Mouse (Mus musculus) liver, embryonic 15.5 days (tissue): ENCODE measurements around the gene Rnase9. TPM values are rescaled to one million over a fixed set of nuclear protein-coding genes. Genes with fewer than 3 reads are reported as not detected.
A peak's percentile ranks its signal among the peaks of the same experiment; 100 is the strongest.

Source experiments
- ATAC-seq: fragments of 200-750 bp; cut with Nextera tagmentation; 2 replicates; pipeline ENCODE4 v1.8.0; 2017; ENCODE audit warnings: moderate number of reproducible peaks, mild to moderate bottlenecking, moderate library complexity; ENCODE audit not compliant: insufficient read depth
- H3K27ac ChIP-seq: fragments of 300-500 bp; sonication (generic); replicated peaks from 2 replicates; pipeline ENCODE4 v1.5.1; 2015; ENCODE audit warnings: mild to moderate bottlenecking, inconsistent platforms
- H3K27me3 ChIP-seq: fragments of 300-500 bp; sonication (generic); 2 replicates; pipeline ENCODE4 v1.6.1; 2015; ENCODE audit warnings: mild to moderate bottlenecking, inconsistent platforms
- H3K36me3 ChIP-seq: fragments of 300-500 bp; sonication (generic); replicated peaks from 2 replicates; pipeline ENCODE4 v1.6.1; 2015; ENCODE audit warnings: moderate library complexity, mild to moderate bottlenecking, inconsistent platforms
- H3K4me1 ChIP-seq: fragments of 300-500 bp; sonication (generic); replicated peaks from 2 replicates; pipeline ENCODE4 v1.6.1; 2015; ENCODE audit warnings: inconsistent platforms
- H3K4me2 ChIP-seq: fragments of 300-500 bp; sonication (generic); 2 replicates; pipeline ENCODE4 v1.6.1; 2015; ENCODE audit warnings: moderate library complexity, mild to moderate bottlenecking, inconsistent platforms
- H3K4me3 ChIP-seq: fragments of 300-500 bp; sonication (generic); replicated peaks from 2 replicates; pipeline ENCODE4 v1.5.1; 2015; ENCODE audit warnings: mild to moderate bottlenecking, inconsistent platforms
- H3K9ac ChIP-seq: fragments of 300-500 bp; sonication (generic); 2 replicates; pipeline ENCODE4 v1.6.1; 2015; ENCODE audit warnings: moderate library complexity, mild to moderate bottlenecking, inconsistent platforms
- H3K9me3 ChIP-seq: fragments of 300-500 bp; sonication (generic); replicated peaks from 2 replicates; pipeline ENCODE4 v1.6.1; 2016; ENCODE audit warnings: inconsistent platforms
- WGBS: fragments of 180-500 bp; shearing (Covaris S2); methylation state at CpG from one replicate; pipeline ENCODE4 v1.1.7; 2015; ENCODE audit warnings: mixed read lengths; ENCODE audit not compliant: insufficient replicate concordance; 5-methylcytosine and 5-hydroxymethylcytosine counted together
- polyA plus RNA-seq: library from polyadenylated mRNA; unstranded; fragments of >200 nt; fragmentation: Nextera tagmentation; extraction: Ambion mirVana; gene quantifications from 2 replicates; pipeline ENCODE4 v1.2.1, GENCODE M21; 2015

The Rnase9 gene
- polyA plus RNA-seq, 1 experiment from 2014 or later: not detected

DNA sequence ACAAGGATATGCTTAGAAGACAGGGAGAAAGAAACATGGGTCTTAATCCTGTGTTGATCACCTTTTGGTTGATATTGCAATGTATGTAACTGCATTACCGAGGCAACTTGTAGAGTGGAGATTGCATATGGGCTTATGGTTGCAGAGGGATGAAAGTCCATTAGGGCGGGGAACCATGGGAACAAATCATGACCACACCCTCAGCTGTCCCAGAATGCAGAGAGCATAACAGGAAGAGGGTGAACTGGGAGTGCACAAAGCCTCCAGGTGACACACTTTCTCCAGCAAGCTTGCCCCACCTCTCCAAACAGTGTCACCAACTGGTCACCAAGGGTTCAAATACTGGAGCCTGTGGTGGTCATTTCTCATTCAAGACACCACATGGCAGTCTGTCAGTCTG lies 39.4 kb upstream of the Rnase9 start:
- no peak overlapping the region for H3K27ac ChIP-seq
- peaks cover 49% of the 10 kb centered on the region for H3K27me3 ChIP-seq
- no peak overlapping the region for H3K9ac ChIP-seq
- H3K9me3 ChIP-seq: no peaks in the 10 kb centered on the region
- no peak for ATAC-seq
- H3K4me1 ChIP-seq: peaks cover 38% of the 10 kb centered on the region
- WGBS: 63% methylated on average over 2 of the region's 2 CpGs
- H3K4me2 ChIP-seq: no peak overlapping the region
- no peak overlapping the region for H3K4me3 ChIP-seq
- no peaks in the 10 kb centered on the region for H3K36me3 ChIP-seq

DNA sequence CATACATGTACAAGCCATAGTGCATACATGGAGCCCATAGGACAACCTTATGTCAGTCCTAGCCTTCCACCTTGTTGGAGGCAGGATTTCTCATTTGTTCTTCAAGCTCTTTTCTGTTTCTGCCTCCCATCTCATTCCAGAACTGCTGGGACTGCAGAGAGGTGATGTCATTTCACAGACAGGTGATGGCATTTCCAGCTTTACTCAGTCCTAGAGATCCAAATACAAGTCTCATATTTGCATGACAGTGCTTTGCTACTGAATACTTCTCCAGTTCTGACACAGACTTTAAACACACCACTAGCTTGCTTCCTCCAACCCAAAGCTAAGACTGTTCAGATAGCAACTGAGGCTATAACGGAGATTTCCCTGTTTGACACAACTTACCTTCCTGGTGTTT lies 37.5 kb upstream of the Rnase9 start:
- Histone ChIP-seq H3K27ac (no peak overlapping the region), H3K36me3 (no peaks in the 10 kb centered on the region), H3K9me3 (no peaks in the 10 kb centered on the region), H3K4me2 (no peak overlapping the region), H3K27me3 (peaks cover 46% of the 10 kb centered on the region), H3K9ac (no peak overlapping the region), H3K4me3 (no peak overlapping the region), H3K4me1 (peaks cover 19% of the 10 kb centered on the region)
- 52% methylated on average over 1 of the region's 1 CpGs for WGBS
- no peak for ATAC-seq

DNA sequence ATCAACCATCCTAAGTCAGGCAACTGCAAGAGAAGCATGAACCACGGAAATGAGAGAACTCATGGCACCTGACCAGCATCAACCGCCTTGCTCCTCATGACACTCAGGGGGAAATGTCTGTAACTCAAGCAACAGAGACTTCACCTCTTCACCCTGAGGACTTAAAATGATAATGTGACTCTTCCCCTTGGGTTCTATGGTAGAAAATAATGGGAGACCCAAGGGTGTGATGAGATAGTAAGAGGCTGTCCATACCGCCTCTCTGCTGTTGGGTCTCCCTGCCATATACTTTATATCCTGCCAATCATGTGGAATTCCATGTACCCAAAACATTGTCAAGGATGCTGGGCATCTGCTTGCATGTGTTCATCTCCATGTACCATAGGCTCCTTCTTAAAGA lies 32.7 kb upstream of the Rnase9 start, which contains the start of gene Olfr750:
Gene Olfr750, minus strand, starts transcription at position 101 of the 400 bp plus-strand sequence.
- Histone ChIP-seq H3K9me3 (no peaks in the 10 kb centered on the region), H3K4me3 (no peak within 1 kb of the TSS), H3K4me1 (no peaks in the 10 kb centered on the region), H3K36me3 (no peaks in the 10 kb centered on the region), H3K27me3 (peaks cover 11% of the 10 kb centered on the region), H3K4me2 (no peak within 1 kb of the TSS), H3K9ac (no peak within 1 kb of the TSS), H3K27ac (no peak within 1 kb of the TSS)
- no peak for ATAC-seq
- WGBS: 68% methylated on average over 3 of the region's 3 CpGs

DNA sequence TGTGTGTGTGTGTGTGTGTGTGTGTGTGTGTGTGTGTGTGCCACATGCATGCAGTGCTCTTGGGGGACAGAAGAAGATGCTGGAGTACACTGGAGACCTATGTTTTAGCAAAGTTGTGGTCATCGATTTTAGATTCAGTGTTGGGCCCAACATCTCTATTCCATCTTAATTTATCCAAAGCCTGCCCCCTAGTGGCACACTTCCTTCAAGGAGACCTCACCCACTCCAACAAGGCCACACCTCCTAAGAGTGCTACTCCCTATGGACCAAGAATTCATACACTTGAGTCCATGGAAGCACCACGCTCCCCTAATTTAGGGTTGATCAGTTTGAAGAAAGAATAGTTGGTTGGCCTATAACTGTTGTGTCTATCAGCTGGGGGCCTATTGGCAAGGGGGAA lies 27.9 kb upstream of the Rnase9 start:
- H3K27me3 ChIP-seq: peaks cover 11% of the 10 kb centered on the region
- peaks cover 8% of the 10 kb centered on the region; the same call in 1 of the 2 replicates for H3K4me1 ChIP-seq
- no peak overlapping the region for H3K27ac ChIP-seq
- H3K9me3 ChIP-seq: no peaks in the 10 kb centered on the region
- no peak overlapping the region for H3K4me3 ChIP-seq
- no peaks in the 10 kb centered on the region for H3K36me3 ChIP-seq
- H3K9ac ChIP-seq: no peak overlapping the region
- WGBS: 69% methylated on average over 2 of the region's 2 CpGs
- no peak for ATAC-seq
- no peak overlapping the region for H3K4me2 ChIP-seq

DNA sequence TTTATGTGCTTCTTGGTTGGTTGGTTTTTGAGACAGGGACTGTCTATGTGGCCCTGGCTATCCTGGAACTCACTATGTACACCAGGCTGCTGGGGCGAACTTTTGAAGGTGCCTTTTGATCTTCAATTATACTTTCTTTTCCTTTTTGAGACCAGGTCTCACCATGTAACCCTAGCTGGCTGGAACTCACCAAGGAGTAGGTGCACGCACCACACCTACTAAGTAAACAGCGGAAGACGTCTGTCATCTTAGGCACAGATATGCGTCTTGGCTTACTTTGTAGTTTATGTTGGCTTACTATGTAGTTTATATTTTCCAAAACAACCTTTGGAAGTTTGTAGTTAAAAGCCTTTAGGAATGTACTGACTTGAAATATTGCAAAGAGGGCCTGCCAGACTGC lies 27.3 kb upstream of the Rnase9 start:
- no peak overlapping the region for H3K9ac ChIP-seq
- no peak overlapping the region for H3K4me3 ChIP-seq
- WGBS: 69% methylated on average over 5 of the region's 5 CpGs
- no peak overlapping the region for H3K27ac ChIP-seq
- H3K36me3 ChIP-seq: no peaks in the 10 kb centered on the region
- H3K9me3 ChIP-seq: no peaks in the 10 kb centered on the region
- ATAC-seq: no peak
- H3K4me2 ChIP-seq: no peak overlapping the region
- peaks cover 11% of the 10 kb centered on the region for H3K27me3 ChIP-seq
- H3K4me1 ChIP-seq: peaks cover 14% of the 10 kb centered on the region

DNA sequence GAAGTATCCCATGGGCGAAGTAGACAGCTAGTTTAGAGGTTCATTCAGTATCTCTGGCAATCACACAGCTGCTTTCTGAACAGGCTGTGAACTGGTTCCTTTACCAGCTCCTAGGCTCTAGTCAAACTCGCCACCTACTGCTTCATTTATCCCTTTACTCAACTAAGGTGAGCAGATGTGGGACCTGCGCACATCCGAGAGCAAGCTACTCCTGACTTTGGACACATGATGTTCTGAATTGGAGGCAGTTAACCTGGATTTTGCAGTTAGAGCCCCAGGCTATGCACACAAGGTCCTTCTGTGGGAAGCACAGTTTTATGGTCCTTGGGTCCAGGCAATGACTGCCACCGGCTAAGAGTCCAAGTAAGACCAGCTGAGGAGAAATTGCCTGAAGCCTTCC lies 19.1 kb upstream of the Rnase9 start:
- H3K9me3 ChIP-seq: no peaks in the 10 kb centered on the region
- WGBS: 77% methylated on average over 5 of the region's 5 CpGs
- no peak for ATAC-seq
- H3K27ac ChIP-seq: no peak overlapping the region
- H3K9ac ChIP-seq: no peak overlapping the region
- no peak overlapping the region for H3K4me3 ChIP-seq
- H3K36me3 ChIP-seq: no peaks in the 10 kb centered on the region
- peaks cover 26% of the 10 kb centered on the region for H3K4me1 ChIP-seq
- no peaks in the 10 kb centered on the region for H3K27me3 ChIP-seq
- H3K4me2 ChIP-seq: no peak overlapping the region

DNA sequence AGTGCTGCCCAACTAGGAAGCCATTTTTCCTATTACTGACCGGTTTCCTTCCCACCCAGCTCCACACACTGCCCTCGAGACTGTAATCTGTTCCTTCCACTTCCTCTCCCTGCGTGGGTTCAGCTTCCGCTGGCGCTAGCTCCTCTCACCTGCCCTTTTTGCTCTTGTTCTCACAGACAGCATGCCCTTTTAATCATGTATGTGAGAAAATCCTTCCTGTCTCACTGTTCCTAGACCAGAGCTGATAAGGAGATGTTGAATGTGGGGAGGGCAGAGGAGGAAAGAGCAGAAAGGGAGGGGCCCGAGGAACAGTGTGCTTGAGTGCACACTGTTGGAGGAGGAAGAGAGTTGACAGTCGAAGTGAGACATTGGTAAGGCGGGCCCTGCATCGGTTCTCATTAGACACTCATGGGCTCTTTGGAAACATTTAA lies 15.7 kb upstream of the Rnase9 start, which contains the start of gene Rnase12:
Gene Rnase12, minus strand, starts transcription at position 261 of the 431 bp plus-strand sequence.
- Histone ChIP-seq H3K9ac (no peak within 1 kb of the TSS), H3K4me3 (no peak within 1 kb of the TSS), H3K4me1 (peaks cover 11% of the 10 kb centered on the region), H3K27me3 (no peaks in the 10 kb centered on the region), H3K4me2 (peak within 1 kb of the TSS; percentile 8), H3K36me3 (no peaks in the 10 kb centered on the region), H3K9me3 (no peaks in the 10 kb centered on the region), H3K27ac (no peak within 1 kb of the TSS)
- peak; percentile 51; the same call in 1 of the 2 replicates for ATAC-seq
- 7% methylated on average over 9 of the region's 9 CpGs for WGBS

DNA sequence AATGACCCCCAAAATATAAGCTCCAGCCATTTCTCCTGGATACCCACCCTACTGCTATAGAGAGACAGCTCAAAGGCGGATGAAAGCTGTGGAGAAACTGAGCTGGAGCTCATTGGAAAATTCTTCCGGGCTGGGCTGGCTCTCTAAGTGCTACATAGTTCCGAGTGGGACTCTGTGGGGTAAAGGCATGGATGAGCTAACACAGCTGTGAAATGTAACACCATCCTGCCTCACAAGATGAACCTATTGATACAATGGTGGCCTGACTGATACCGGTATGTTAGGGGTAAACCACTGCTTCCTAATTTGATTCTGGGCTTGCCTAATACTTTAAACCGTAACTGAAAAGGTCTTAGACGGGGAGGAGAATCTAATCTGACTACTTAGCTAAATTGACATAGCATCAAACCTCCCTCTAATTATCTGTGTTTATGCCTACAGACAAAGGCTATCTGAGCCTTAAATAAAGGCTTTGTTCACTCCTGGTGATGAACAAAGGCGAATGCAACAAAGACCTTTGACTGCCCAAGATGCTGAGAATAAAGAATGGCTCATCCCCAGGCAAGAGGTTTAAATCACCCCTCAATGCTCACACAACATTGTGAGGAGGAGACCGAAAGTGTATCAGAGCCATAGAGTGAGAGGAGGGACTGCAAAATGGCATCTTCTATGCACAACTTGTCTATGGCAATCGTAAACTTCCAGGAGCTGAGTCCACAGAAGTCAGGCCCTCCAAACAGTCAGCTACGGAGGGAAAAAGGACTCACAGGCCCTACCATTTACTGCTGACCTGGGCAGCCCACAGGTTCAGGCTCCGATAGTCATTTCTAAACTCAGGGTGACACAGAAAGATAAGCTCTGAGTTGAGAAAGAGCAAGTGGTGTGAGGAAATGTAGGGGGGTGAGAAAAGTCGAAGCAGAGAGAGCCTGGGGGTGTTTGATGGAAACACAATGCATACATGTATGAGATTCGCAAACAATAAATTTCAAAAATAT lies 12.9 kb upstream of the Rnase9 start:
- Histone ChIP-seq H3K9me3 (no peaks in the 10 kb centered on the region), H3K9ac (no peak overlapping the region), H3K27me3 (no peaks in the 10 kb centered on the region), H3K4me2 (no peak overlapping the region), H3K27ac (no peak overlapping the region), H3K4me1 (peaks cover 6% of the 10 kb centered on the region), H3K36me3 (no peaks in the 10 kb centered on the region), H3K4me3 (no peak overlapping the region)
- 47% methylated on average over 13 of the region's 13 CpGs for WGBS
- no peak for ATAC-seq

DNA sequence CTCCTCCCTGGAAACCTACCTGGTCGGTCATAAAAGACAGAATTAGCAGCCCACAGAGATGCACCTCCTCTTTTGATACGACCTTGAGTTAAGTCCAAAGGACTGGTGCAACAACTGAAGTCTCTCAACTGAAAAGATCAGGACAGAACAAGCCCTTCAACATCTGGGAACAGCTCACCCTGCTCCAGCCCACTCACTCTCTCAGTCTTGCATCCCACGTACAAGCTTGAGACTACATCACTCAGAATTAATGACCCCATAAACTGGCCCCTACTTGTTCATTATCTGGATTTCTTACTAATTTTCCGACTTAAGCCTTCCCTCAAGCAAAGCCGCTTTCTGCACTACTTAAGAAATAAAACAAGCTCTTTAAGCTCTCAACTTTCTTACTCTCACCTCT lies 11.5 kb upstream of the Rnase9 start:
- Histone ChIP-seq H3K9ac (no peak overlapping the region), H3K27me3 (no peaks in the 10 kb centered on the region), H3K4me3 (no peak overlapping the region), H3K9me3 (no peaks in the 10 kb centered on the region), H3K4me2 (no peak overlapping the region), H3K4me1 (peaks cover 6% of the 10 kb centered on the region), H3K36me3 (no peaks in the 10 kb centered on the region), H3K27ac (no peak overlapping the region)
- 62% methylated on average over 5 of the region's 5 CpGs for WGBS
- no peak for ATAC-seq

DNA sequence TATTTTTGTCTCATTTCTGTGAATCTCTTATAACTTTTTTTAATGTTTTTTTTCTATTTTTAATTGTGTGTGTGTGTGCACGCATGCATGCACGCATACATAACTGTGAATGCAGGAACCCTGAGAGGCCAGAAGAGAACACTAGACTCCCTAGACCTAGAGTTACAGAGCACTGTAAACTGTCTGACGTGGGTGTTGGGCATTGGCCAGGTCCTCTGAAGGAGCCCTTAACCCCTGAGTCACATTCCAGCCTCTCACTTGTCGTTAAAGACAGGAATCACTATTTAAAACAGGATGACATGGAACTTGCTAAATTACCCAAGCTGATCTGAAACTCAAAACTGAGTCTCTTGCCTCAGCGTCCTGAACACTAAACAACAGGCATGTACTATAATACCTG lies 10.3 kb upstream of the Rnase9 start:
- H3K9me3 ChIP-seq: no peaks in the 10 kb centered on the region
- WGBS: 48% methylated on average over 5 of the region's 5 CpGs
- H3K9ac ChIP-seq: no peak overlapping the region
- no peaks in the 10 kb centered on the region for H3K36me3 ChIP-seq
- H3K27me3 ChIP-seq: no peaks in the 10 kb centered on the region
- H3K4me3 ChIP-seq: no peak overlapping the region
- no peak overlapping the region for H3K4me2 ChIP-seq
- H3K27ac ChIP-seq: no peak overlapping the region
- no peaks in the 10 kb centered on the region for H3K4me1 ChIP-seq
- no peak for ATAC-seq

DNA sequence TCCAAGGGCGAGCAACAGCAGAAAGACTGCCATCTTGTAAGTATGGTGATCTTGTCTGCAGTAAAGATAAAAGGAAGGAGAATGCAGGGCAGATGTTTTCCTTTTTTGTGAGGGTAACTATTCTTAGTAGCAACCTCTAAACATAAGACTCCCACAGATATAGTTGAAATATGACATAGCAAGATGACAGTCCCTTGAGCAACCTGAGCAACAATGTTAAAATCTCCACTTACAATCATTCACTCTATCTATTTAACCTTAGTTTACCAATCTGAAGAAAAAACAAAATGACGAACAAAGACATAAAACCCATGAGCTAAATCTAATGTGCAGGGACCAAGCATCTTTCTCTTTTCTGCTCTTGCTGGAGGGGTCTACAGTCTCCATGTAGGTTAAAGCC lies 8.4 kb upstream of the Rnase9 start, which contains the start of gene Rnase11:
Gene Rnase11, minus strand, starts transcription at position 101 of the 400 bp plus-strand sequence.
- Histone ChIP-seq H3K9ac (no peak within 1 kb of the TSS), H3K27me3 (no peaks in the 10 kb centered on the region), H3K4me3 (no peak within 1 kb of the TSS), H3K27ac (no peak within 1 kb of the TSS), H3K9me3 (no peaks in the 10 kb centered on the region), H3K4me2 (no peak within 1 kb of the TSS), H3K4me1 (no peaks in the 10 kb centered on the region), H3K36me3 (no peaks in the 10 kb centered on the region)
- ATAC-seq: no peak
- WGBS: 39% methylated on average over 2 of the region's 2 CpGs
